Mouse (Mus musculus): ENCODE measurements at regions not wholly inside any gene's neighbourhood (a gene's known extent, or its start where the extent isn't known, plus 50 kb on each side); places are given as distances from the start of the nearest gene placed in this dataset.

- peaks cover 10% of the 10 kb centered on the region for H3K4me1 ChIP-seq (replicated peaks; ENCODE audit: control insufficient read depth, insufficient read depth, low read length)
- H3K4me2 ChIP-seq (ENCODE audit: low read depth, low read length), result no peak overlapping the region
- no peak overlapping the region for H3K9ac ChIP-seq (ENCODE audit: low read length)
- H3K27me3 ChIP-seq (ENCODE audit: control insufficient read depth, insufficient read depth, low read depth, low read length), result no peaks in the 10 kb centered on the region
- no peaks in the 10 kb centered on the region for H3K9me3 ChIP-seq (ENCODE audit: control insufficient read depth, low read length)
- no peak for ATAC-seq (ENCODE audit: low read depth)
- no peak overlapping the region for H3K27ac ChIP-seq (ENCODE audit: low read length)
- 66% methylated on average over 3 of the region's 3 CpGs for WGBS
- H3K36me3 ChIP-seq (ENCODE audit: control insufficient read depth, insufficient read depth, low read length), result no peaks in the 10 kb centered on the region
- no peak overlapping the region for H3K4me3 ChIP-seq (ENCODE audit: low read length)
These were observed 124.0 kb upstream of the Ncam1 start for GRCm38 (mm10) chr9:49922770-49923169.

DNA sequence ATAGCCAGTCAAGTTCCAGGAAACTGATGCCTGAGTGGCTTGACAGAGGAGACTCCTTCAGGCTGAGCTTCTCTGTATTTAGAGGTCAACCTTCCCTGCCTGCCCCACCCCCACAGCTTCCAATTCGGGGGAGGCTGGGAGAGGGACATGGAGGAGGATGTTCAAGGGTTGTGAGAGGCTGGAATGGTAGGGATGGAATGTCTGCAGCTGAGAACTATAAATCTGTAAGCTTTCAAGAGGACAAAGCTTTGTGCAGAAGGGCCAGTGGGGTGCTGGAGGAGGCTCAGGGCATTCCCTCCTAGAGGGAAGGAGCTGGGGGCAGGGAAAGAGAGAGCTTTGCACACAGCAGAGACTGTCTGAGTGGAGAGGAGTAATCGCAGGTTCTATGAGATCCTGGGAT, 123.4 kb upstream of the Ncam1 start:
- Histone ChIP-seq H3K4me1 (replicated peaks; ENCODE audit: control insufficient read depth, insufficient read depth, low read length) (peaks cover 10% of the 10 kb centered on the region), H3K4me3 (ENCODE audit: low read length) (no peak overlapping the region), H3K36me3 (ENCODE audit: control insufficient read depth, insufficient read depth, low read length) (no peaks in the 10 kb centered on the region), H3K9ac (ENCODE audit: low read length) (no peak overlapping the region), H3K27me3 (ENCODE audit: control insufficient read depth, insufficient read depth, low read depth, low read length) (no peaks in the 10 kb centered on the region), H3K9me3 (ENCODE audit: control insufficient read depth, low read length) (no peaks in the 10 kb centered on the region), H3K27ac (ENCODE audit: low read length) (no peak overlapping the region), H3K4me2 (ENCODE audit: low read depth, low read length) (no peak overlapping the region)
- WGBS, result 35% methylated on average over 2 of the region's 2 CpGs
- ATAC-seq (ENCODE audit: low read depth), result no peak

- Histone ChIP-seq H3K36me3 (ENCODE audit: control insufficient read depth, insufficient read depth, low read length) (no peaks in the 10 kb centered on the region), H3K4me1 (replicated peaks; ENCODE audit: control insufficient read depth, insufficient read depth, low read length) (peaks cover 10% of the 10 kb centered on the region), H3K9ac (ENCODE audit: low read length) (no peak overlapping the region), H3K27me3 (ENCODE audit: control insufficient read depth, insufficient read depth, low read depth, low read length) (no peaks in the 10 kb centered on the region), H3K4me3 (ENCODE audit: low read length) (no peak overlapping the region), H3K4me2 (ENCODE audit: low read depth, low read length) (no peak overlapping the region), H3K9me3 (ENCODE audit: control insufficient read depth, low read length) (no peaks in the 10 kb centered on the region), H3K27ac (ENCODE audit: low read length) (no peak overlapping the region)
- 69% methylated on average over 3 of the region's 3 CpGs for WGBS
- no peak for ATAC-seq (ENCODE audit: low read depth)
These were observed 122.6 kb upstream of the Ncam1 start for GRCm38 (mm10) chr9:49921306-49921705.

DNA sequence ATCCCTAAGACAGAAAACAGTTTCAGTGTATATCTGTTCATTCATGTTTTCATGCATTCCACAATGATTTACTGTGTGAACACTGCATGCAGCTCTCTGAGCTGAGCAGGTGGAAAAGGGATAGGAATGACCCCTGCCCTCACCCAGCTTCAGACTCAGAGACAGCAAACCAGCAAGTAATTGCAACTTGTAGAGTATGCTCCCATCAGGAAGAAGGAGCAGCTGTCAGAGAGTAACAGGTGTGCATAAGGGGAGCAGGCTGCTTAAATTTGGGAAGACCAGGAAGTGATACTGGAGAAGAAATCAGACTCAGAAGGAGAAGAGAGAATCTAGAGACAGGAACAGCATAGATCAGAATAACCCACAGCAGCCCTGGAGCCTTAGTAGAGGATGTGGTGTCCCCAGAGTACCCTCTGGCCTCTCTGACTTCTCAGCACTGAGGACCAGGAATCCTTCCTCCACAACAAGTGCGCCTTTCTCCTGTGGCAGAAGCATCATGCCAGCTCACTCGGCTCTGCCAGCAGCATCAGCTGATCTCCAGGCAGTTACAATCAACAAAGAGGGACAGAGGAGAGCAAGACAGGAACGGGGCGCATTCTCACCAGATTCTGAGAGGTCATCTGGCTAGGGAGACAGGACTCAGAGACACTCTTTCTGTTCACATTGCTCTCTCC, 116.5 kb upstream of the Ncam1 start:
- Histone ChIP-seq H3K4me2 (ENCODE audit: low read depth, low read length) (no peak overlapping the region), H3K4me3 (ENCODE audit: low read length) (no peak overlapping the region), H3K4me1 (replicated peaks; ENCODE audit: control insufficient read depth, insufficient read depth, low read length) (no peaks in the 10 kb centered on the region), H3K9me3 (ENCODE audit: control insufficient read depth, low read length) (no peaks in the 10 kb centered on the region), H3K36me3 (ENCODE audit: control insufficient read depth, insufficient read depth, low read length) (no peaks in the 10 kb centered on the region), H3K27ac (ENCODE audit: low read length) (no peak overlapping the region), H3K27me3 (ENCODE audit: control insufficient read depth, insufficient read depth, low read depth, low read length) (no peaks in the 10 kb centered on the region), H3K9ac (ENCODE audit: low read length) (no peak overlapping the region)
- WGBS, result 67% methylated on average over 4 of the region's 4 CpGs
- no peak for ATAC-seq (ENCODE audit: low read depth)

DNA sequence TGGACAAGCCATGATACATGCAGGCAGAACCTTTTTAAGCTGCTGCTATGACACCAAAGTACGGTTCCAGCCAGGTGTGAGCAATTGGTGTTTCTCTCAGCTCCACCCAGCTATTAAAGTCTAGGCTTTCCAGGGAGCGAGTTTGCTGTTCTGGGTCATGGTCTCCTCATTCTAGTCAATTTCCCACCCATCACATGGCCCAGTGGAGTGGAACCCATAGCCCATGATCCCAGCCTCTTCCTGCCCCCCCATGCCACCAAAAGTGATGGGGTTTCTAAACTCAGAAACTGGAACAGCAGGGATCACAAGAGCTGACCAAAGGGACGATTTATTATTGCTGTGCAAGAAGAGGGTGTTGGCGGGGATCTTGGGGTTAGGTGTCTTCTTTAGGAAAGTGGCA, 115.0 kb upstream of the Ncam1 start:
- ATAC-seq (ENCODE audit: low read depth), result no peak
- Histone ChIP-seq H3K9me3 (ENCODE audit: control insufficient read depth, low read length) (no peaks in the 10 kb centered on the region), H3K4me3 (ENCODE audit: low read length) (no peak overlapping the region), H3K27me3 (ENCODE audit: control insufficient read depth, insufficient read depth, low read depth, low read length) (no peaks in the 10 kb centered on the region), H3K36me3 (ENCODE audit: control insufficient read depth, insufficient read depth, low read length) (no peaks in the 10 kb centered on the region), H3K4me2 (ENCODE audit: low read depth, low read length) (no peak overlapping the region), H3K4me1 (replicated peaks; ENCODE audit: control insufficient read depth, insufficient read depth, low read length) (no peaks in the 10 kb centered on the region), H3K27ac (ENCODE audit: low read length) (no peak overlapping the region), H3K9ac (ENCODE audit: low read length) (no peak overlapping the region)
- 77% methylated on average over 4 of the region's 4 CpGs for WGBS

DNA sequence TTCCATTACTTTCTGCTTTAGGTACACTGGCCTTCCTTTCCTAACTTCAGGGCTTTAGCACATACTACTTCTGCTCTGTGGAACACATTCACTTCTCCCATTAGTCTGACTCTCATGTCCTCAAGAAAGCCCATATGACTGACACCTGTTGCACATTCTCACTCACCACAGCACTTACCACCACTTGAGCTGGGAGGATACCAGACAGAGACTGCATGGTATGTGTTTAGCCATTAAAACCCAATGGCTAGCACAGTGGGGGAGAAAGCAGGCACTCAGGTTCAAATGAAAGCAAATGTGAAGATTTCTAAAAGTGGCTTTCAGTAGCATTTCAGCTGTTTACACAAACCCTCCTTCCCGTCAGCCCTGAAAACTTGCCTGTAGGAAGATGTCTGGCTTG, 113.6 kb upstream of the Ncam1 start:
- no peaks in the 10 kb centered on the region for H3K4me1 ChIP-seq (replicated peaks; ENCODE audit: control insufficient read depth, insufficient read depth, low read length)
- no peak overlapping the region for H3K27ac ChIP-seq (ENCODE audit: low read length)
- H3K9ac ChIP-seq (ENCODE audit: low read length), result no peak overlapping the region
- no peak overlapping the region for H3K4me2 ChIP-seq (ENCODE audit: low read depth, low read length)
- no peak for ATAC-seq (ENCODE audit: low read depth)
- H3K36me3 ChIP-seq (ENCODE audit: control insufficient read depth, insufficient read depth, low read length), result no peaks in the 10 kb centered on the region
- WGBS, result 50% methylated on average over 1 of the region's 1 CpGs
- no peaks in the 10 kb centered on the region for H3K27me3 ChIP-seq (ENCODE audit: control insufficient read depth, insufficient read depth, low read depth, low read length)
- H3K4me3 ChIP-seq (ENCODE audit: low read length), result no peak overlapping the region
- no peaks in the 10 kb centered on the region for H3K9me3 ChIP-seq (ENCODE audit: control insufficient read depth, low read length)

GRCm38 (mm10) chr9:49906306-49906705, 107.6 kb upstream of the Ncam1 start:
- Histone ChIP-seq H3K27ac (ENCODE audit: low read length) (no peak overlapping the region), H3K36me3 (ENCODE audit: control insufficient read depth, insufficient read depth, low read length) (no peaks in the 10 kb centered on the region), H3K9me3 (ENCODE audit: control insufficient read depth, low read length) (no peaks in the 10 kb centered on the region), H3K27me3 (ENCODE audit: control insufficient read depth, insufficient read depth, low read depth, low read length) (no peaks in the 10 kb centered on the region), H3K9ac (ENCODE audit: low read length) (no peak overlapping the region), H3K4me1 (replicated peaks; ENCODE audit: control insufficient read depth, insufficient read depth, low read length) (no peaks in the 10 kb centered on the region), H3K4me3 (ENCODE audit: low read length) (no peak overlapping the region), H3K4me2 (ENCODE audit: low read depth, low read length) (no peak overlapping the region)
- WGBS, result 33% methylated on average over 4 of the region's 4 CpGs
- ATAC-seq (ENCODE audit: low read depth), result peak; percentile 47; the same call in 1 of the 2 replicates

DNA sequence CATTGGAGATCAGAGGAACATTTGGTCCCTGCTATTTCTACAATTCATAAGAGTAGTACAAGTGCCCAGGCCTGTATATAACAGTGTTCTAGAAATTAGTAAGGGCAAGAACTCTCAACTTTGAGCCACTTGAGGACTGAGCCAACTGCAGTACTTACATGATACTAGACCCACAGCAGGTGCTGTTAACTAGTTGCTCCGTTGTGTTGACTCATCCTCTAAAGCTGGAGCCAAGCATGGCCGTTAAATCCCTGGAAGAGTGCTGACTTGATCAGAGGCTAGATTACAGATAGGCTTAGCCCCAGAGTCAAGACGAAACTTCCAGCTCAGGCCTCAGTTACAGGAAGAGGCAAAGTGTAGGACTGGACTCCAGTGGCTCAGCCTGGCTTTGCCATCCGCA, 107.0 kb upstream of the Ncam1 start:
- Histone ChIP-seq H3K4me2 (ENCODE audit: low read depth, low read length) (no peak overlapping the region), H3K27me3 (ENCODE audit: control insufficient read depth, insufficient read depth, low read depth, low read length) (no peaks in the 10 kb centered on the region), H3K4me1 (replicated peaks; ENCODE audit: control insufficient read depth, insufficient read depth, low read length) (no peaks in the 10 kb centered on the region), H3K9ac (ENCODE audit: low read length) (no peak overlapping the region), H3K27ac (ENCODE audit: low read length) (no peak overlapping the region), H3K4me3 (ENCODE audit: low read length) (no peak overlapping the region), H3K36me3 (ENCODE audit: control insufficient read depth, insufficient read depth, low read length) (no peaks in the 10 kb centered on the region), H3K9me3 (ENCODE audit: control insufficient read depth, low read length) (no peaks in the 10 kb centered on the region)
- 61% methylated on average over 4 of the region's 4 CpGs for WGBS
- ATAC-seq (ENCODE audit: low read depth), result no peak; the same call in 1 of the 2 replicates

DNA sequence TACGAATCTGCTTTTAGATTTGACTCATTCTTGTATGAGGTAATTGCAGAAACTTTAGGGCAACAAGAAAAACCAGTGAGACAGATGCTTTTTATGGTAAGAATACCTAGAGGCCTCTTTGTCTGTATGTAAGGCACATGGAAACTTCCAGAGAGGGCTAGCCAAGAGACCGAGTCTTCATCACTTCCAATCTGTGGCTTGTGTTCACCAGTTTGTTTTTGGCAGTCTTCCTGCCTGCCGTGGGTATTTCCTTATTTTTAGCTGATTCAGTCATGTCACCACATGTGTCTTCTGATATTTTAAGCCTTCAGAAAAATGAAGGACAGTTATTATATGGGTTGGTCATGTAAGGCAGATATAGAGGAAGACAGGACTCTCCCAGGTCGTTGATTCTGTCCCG, 100.2 kb upstream of the Ncam1 start:
- Histone ChIP-seq H3K27ac (ENCODE audit: low read length) (no peak overlapping the region), H3K9me3 (ENCODE audit: control insufficient read depth, low read length) (no peaks in the 10 kb centered on the region), H3K9ac (ENCODE audit: low read length) (no peak overlapping the region), H3K27me3 (ENCODE audit: control insufficient read depth, insufficient read depth, low read depth, low read length) (no peaks in the 10 kb centered on the region), H3K4me2 (ENCODE audit: low read depth, low read length) (no peak overlapping the region), H3K4me1 (replicated peaks; ENCODE audit: control insufficient read depth, insufficient read depth, low read length) (no peaks in the 10 kb centered on the region), H3K36me3 (ENCODE audit: control insufficient read depth, insufficient read depth, low read length) (no peaks in the 10 kb centered on the region), H3K4me3 (ENCODE audit: low read length) (no peak overlapping the region)
- 68% methylated on average over 5 of the region's 5 CpGs for WGBS
- no peak for ATAC-seq (ENCODE audit: low read depth)

All from lung, embryonic 16.5 days (tissue).